Mouse (Mus musculus): Measurements from ENCODE around the gene Tmem30c.

DNA sequence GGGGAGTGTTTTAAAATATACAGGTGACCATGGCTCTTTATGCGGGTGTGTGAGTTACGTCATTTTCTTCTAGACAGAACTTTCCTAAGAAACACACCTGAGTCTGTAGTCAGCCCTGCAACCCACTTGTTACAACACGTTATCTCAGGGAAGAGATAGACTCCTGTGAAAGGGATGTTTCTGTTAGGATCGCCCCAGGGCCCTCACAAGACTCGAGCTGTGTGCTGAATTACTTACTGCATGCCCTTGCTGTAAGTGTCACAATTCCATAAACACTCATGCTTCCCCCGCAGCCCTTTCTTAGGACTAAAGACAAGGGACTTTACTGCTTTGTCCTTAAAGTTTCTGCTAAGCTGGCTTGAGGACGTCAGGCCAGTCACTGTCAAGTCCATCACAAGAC lies 39.6 kb upstream of the Tmem30c start:
- TF ChIP-seq GATA1 (IDR thresholded peaks at IDR 0.05; ENCODE audit: borderline replicate concordance, low read length), result no peak
- no peak for TF ChIP-seq FLI1 (IDR thresholded peaks at IDR 0.05; ENCODE audit: low read length)

Data from megakaryocyte, embryonic 14.5 days (primary cell).